Mouse (Mus musculus): Measurements from ENCODE around the gene Srpr. TPM values are rescaled to one million over a fixed set of nuclear protein-coding genes. Genes with fewer than 3 reads are reported as not detected.

Srpr gene
- total RNA-seq, 2 experiments from 2014 or later, result 91.2 to 100.0 TPM

DNA sequence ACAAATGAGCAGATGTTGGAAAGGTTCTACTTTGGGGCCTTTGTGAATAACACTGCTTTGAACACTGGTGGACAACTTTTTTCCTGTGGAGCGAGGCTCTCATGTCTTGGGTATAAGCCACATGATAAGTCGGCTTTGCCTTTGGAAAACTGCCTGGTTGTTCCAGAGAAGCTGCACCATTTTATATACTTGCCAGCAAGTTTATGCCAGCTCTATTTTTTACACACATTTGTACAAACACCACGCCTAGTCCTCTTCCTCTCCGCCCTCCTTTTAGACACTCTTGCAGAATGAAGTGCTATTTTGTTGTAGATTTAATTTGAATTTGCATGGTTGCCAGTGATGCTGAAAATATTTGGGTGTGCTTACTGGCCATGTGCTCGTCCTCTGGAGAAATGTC lies 93.5 kb downstream of the Srpr start:
- peak; percentile 29 to 38 for DNase-seq
- intact Hi-C loops (cut with DNase I), result loop anchor here (5.0 kb wide), 1 partner anchor 69 kb away; no protein-coding TSS in a partner anchor

Other genes starting within 250 kb of the Srpr start
- gene St3gal4, start 80.9 kb upstream of the Srpr start, total RNA-seq (2021), result 10 to 100 TPM; 26.8 to 39.1 TPM
- gene Dcps, start 24.1 kb upstream of the Srpr start, total RNA-seq (2021), result 10 to 100 TPM; 17.3 to 17.8 TPM
- gene Tirap, start 116 bp downstream of the Srpr start, total RNA-seq (2021), result 1 to 10 TPM; 6.5 to 6.6 TPM
- 10 to 100 TPM; 85.5 to 91.0 TPM for gene Foxred1, start 10.9 kb downstream of the Srpr start, total RNA-seq (2021)
- 10 to 100 TPM; 13.4 to 17.1 TPM for gene Fam118b, start 67.6 kb downstream of the Srpr start, total RNA-seq (2021)
- 10 to 100 TPM; 12.6 to 15.3 TPM for gene Rpusd4, start 67.7 kb downstream of the Srpr start, total RNA-seq (2021)
- 10 to 100 TPM; 13.3 to 16.2 TPM for gene Cdon, start 221.0 kb downstream of the Srpr start, total RNA-seq (2021)